Mouse (Mus musculus) ES-E14 (cell line): ENCODE results near the gene Myadml2.
"Not testable (repeated sequence)": the region's sequence is repeated elsewhere in the genome, so short reads cannot be mapped to it uniquely, and the experiment has no call there.

Experiments used
- CHD2 ChIP-seq: IDR thresholded peaks from 2 replicates; pipeline ENCODE4 v1.6.1; 2014; ENCODE audit warnings: mild to moderate bottlenecking, low read depth, low read length, inconsistent platforms
- MAFK ChIP-seq: IDR thresholded peaks from 2 replicates; pipeline ENCODE4 v1.6.1; 2014; ENCODE audit warnings: mild to moderate bottlenecking, low read depth, low read length, inconsistent platforms; ENCODE audit not compliant: insufficient read depth

DNA sequence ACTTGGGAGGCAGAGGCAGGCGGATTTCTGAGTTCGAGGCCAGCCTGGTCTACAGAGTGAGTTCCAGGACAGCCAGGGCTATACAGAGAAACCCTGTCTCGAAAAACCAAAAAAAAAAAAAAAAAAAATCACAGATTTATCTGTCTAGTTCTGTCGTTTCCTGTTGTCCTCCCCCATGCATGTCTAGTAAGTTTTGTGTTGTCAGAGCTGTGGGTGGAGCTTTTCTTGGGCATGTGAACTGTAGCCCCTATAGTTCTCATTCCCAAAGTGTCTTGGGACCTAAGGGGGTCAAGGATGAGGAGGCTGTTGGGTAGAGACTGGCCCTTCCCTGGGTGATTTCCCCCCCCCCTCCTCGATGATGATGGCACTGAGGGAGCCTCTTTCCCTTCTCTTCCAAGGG is 27.9 kb upstream of the Myadml2 start:
- TF ChIP-seq CHD2, MAFK: not testable (repeated sequence)
